15 mouse cellular contexts compared by ENCODE assay signal in the genomic region with DNA sequence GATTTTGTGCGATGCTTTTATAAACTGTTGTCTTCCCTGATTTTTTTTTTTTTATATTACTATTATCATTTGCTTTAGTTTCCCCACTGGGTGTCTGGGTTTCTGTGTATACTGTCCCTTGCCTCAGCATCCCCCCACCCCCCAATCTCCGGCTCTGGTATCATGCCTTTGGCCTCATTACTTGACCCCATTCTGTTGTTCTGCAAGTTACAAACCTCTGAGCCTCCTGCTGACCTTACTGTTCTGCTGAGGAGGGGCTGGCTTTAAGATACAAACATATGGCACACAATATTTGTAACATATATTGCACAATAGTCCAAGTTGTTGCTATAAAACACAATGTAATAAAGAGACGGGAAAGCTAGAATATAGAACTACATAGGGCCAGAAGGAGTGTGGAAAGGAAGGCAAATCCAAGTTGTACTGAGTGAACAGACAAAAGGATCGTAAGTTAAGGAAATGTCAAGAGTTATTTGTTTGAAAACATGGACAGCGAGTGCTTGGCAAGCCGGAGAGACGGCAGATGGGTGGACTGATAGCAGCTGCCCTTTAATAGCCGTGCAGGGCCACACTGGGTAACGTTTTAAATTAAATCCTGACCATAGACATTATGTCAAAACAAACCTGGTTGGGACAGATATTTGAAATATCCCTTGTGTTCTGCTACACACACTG. TPM values are rescaled to one million over a fixed set of nuclear protein-coding genes. Genes with fewer than 3 reads are reported as not detected.
DNase-seq lines count a peak whose midpoint lies in the region; ATAC-seq and TF ChIP-seq lines count a peak whose summit lies in the region.
"Had no signal": no experiment of that assay in that cellular context is flagged by ENCODE, and none has a peak within 500 bp of the region (broad histone marks: within the 10 kb centered on the region; RNA-seq: fewer than 3 reads in every experiment).

No protein-coding gene starts in this region.

- ATAC-seq in midbrain, postnatal 0 days (ENCODE audit: low FRiP score): no peak
- no peak for ATAC-seq in midbrain, embryonic 13.5 days
- ATAC-seq in neural tube, embryonic 13.5 days (ENCODE audit: low read depth): no peak
- ATAC-seq in intestine, embryonic 15.5 days: no peak
- ATAC-seq: midbrain, embryonic 16.5 days had no signal

- no peak for TF ChIP-seq POLR2A in kidney, adult 2 months (IDR thresholded peaks at IDR 0.05; ENCODE audit: low read depth, low read length)
- no peak for TF ChIP-seq POLR2A in cerebellum, adult 2 months (IDR thresholded peaks at IDR 0.05; ENCODE audit: borderline replicate concordance, insufficient read depth, low read length)

- no peak for TF ChIP-seq CTCF in kidney, adult 2 months (conservative IDR thresholded peaks at IDR 0.05; ENCODE audit: insufficient read depth, insufficient read length, low read depth, low read length)
- TF ChIP-seq CTCF in midbrain, postnatal 0 days (IDR thresholded peaks at IDR 0.05): no peak
- no peak for TF ChIP-seq CTCF in cerebellum, adult 2 months (IDR thresholded peaks at IDR 0.05; ENCODE audit: borderline replicate concordance, insufficient read depth, low read depth, low read length)

- H3K36me3 ChIP-seq in kidney, adult 2 months (ENCODE audit: control insufficient read depth, insufficient read depth, low read length): no peaks in the 10 kb centered on the region
- no peaks in the 10 kb centered on the region for H3K36me3 ChIP-seq in midbrain, postnatal 0 days (ENCODE audit: insufficient read depth, low read length)
- no peaks in the 10 kb centered on the region for H3K36me3 ChIP-seq in midbrain, embryonic 13.5 days
- H3K36me3 ChIP-seq in neural tube, embryonic 13.5 days: no peaks in the 10 kb centered on the region
- H3K36me3 ChIP-seq in intestine, embryonic 15.5 days: no peaks in the 10 kb centered on the region
- H3K36me3 ChIP-seq: embryonic facial prominence, embryonic 12.5 days; G1E; limb, embryonic 15.5 days had no signal

- peaks cover 32% of the 10 kb centered on the region for H3K4me1 ChIP-seq in kidney, adult 2 months (ENCODE audit: control insufficient read depth, insufficient read depth, low read length)
- no peaks in the 10 kb centered on the region for H3K4me1 ChIP-seq in midbrain, postnatal 0 days (ENCODE audit: insufficient read depth, low read length)
- peaks cover 28% of the 10 kb centered on the region for H3K4me1 ChIP-seq in midbrain, embryonic 13.5 days (replicated peaks)
- peaks cover 65% of the 10 kb centered on the region for H3K4me1 ChIP-seq in cerebellum, adult 2 months (ENCODE audit: control insufficient read depth, insufficient read depth, low read length)
- peaks cover 46% of the 10 kb centered on the region for H3K4me1 ChIP-seq in neural tube, embryonic 13.5 days (replicated peaks)
- H3K4me1 ChIP-seq in intestine, embryonic 15.5 days (replicated peaks): peaks cover 36% of the 10 kb centered on the region

- WGBS in kidney, adult 2 months: 55% methylated on average over 9 of the region's 9 CpGs
- WGBS in midbrain, postnatal 0 days: 52% methylated on average over 9 of the region's 9 CpGs
- 53% methylated on average over 9 of the region's 9 CpGs for WGBS in midbrain, embryonic 13.5 days
- 14% methylated on average over 9 of the region's 9 CpGs for WGBS in cerebellum, adult 2 months
- WGBS in neural tube, embryonic 13.5 days: 27% methylated on average over 9 of the region's 9 CpGs
- 43% methylated on average over 9 of the region's 9 CpGs for WGBS in intestine, embryonic 15.5 days

- H3K9ac ChIP-seq in midbrain, postnatal 0 days (replicated peaks; ENCODE audit: low read length, poor library complexity, severe bottlenecking): no peak overlapping the region
- H3K9ac ChIP-seq in midbrain, embryonic 13.5 days (replicated peaks): no peak overlapping the region
- 0 out of 2 replicates have a peak overlapping the region, but pooled peaks have one; percentile 3 for H3K9ac ChIP-seq in neural tube, embryonic 13.5 days
- H3K9ac ChIP-seq in intestine, embryonic 15.5 days: no peak overlapping the region
- H3K9ac ChIP-seq: embryonic facial prominence, embryonic 12.5 days; limb, embryonic 15.5 days had no signal

- DNase-seq in kidney, adult 2 months: peak; percentile 33
- no peak for DNase-seq in kidney, adult 11 months
- DNase-seq in midbrain, postnatal 0 days (ENCODE audit: low spot score): peak; percentile 43
- DNase-seq in cerebellum, adult 2 months: peak; percentile 72 to 80
- no peak for DNase-seq in thymus, adult 18-20 months
- DNase-seq: adrenal gland, postnatal 14 days; heart, postnatal 36 days; right cerebral cortex, postnatal 25 days had no signal

- H3K27ac ChIP-seq in kidney, adult 2 months (ENCODE audit: insufficient read depth, low read depth, low read length): no peak overlapping the region
- H3K27ac ChIP-seq in midbrain, postnatal 0 days (ENCODE audit: low read depth, low read length): no peak overlapping the region
- H3K27ac ChIP-seq in midbrain, embryonic 13.5 days: no peak overlapping the region
- peak overlapping the region; percentile 83 for H3K27ac ChIP-seq in cerebellum, adult 2 months (ENCODE audit: insufficient read depth, low read length)
- no peak overlapping the region; the same call in 1 of the 2 replicates for H3K27ac ChIP-seq in neural tube, embryonic 13.5 days (replicated peaks)
- H3K27ac ChIP-seq in intestine, embryonic 15.5 days: no peak overlapping the region
- H3K27ac ChIP-seq: limb, embryonic 15.5 days had no signal

- H3K4me2 ChIP-seq in midbrain, postnatal 0 days (ENCODE audit: low read depth, low read length, poor library complexity, severe bottlenecking): no peak overlapping the region
- H3K4me2 ChIP-seq in midbrain, embryonic 13.5 days (replicated peaks): no peak overlapping the region
- H3K4me2 ChIP-seq in neural tube, embryonic 13.5 days: no peak overlapping the region
- H3K4me2 ChIP-seq in intestine, embryonic 15.5 days (replicated peaks): no peak overlapping the region
- H3K4me2 ChIP-seq: embryonic facial prominence, embryonic 12.5 days; limb, embryonic 15.5 days had no signal

- H3K4me3 ChIP-seq in kidney, adult 2 months (ENCODE audit: insufficient read depth, low read depth, low read length): no peak overlapping the region
- no peak overlapping the region for H3K4me3 ChIP-seq in midbrain, postnatal 0 days (ENCODE audit: low read depth, low read length)
- no peak overlapping the region for H3K4me3 ChIP-seq in midbrain, embryonic 13.5 days (replicated peaks)
- no peak overlapping the region for H3K4me3 ChIP-seq in cerebellum, adult 2 months (replicated peaks; ENCODE audit: insufficient read depth, low read depth, low read length)
- no peak overlapping the region for H3K4me3 ChIP-seq in neural tube, embryonic 13.5 days
- no peak overlapping the region for H3K4me3 ChIP-seq in intestine, embryonic 15.5 days (replicated peaks)
- H3K4me3 ChIP-seq: embryonic facial prominence, embryonic 12.5 days; limb, embryonic 15.5 days had no signal

- H3K9me3 ChIP-seq in midbrain, postnatal 0 days (ENCODE audit: low read length): no peaks in the 10 kb centered on the region
- H3K9me3 ChIP-seq in midbrain, embryonic 13.5 days: no peaks in the 10 kb centered on the region
- H3K9me3 ChIP-seq in neural tube, embryonic 13.5 days: no peaks in the 10 kb centered on the region
- no peaks in the 10 kb centered on the region for H3K9me3 ChIP-seq in intestine, embryonic 15.5 days
- H3K9me3 ChIP-seq: embryonic facial prominence, embryonic 12.5 days; limb, embryonic 15.5 days had no signal

- no peaks in the 10 kb centered on the region for H3K27me3 ChIP-seq in kidney, adult 2 months (replicated peaks; ENCODE audit: control insufficient read depth, insufficient read depth, low read length)
- H3K27me3 ChIP-seq in midbrain, postnatal 0 days (ENCODE audit: insufficient read depth, low read length): no peaks in the 10 kb centered on the region
- no peaks in the 10 kb centered on the region for H3K27me3 ChIP-seq in midbrain, embryonic 13.5 days
- no peaks in the 10 kb centered on the region for H3K27me3 ChIP-seq in cerebellum, adult 2 months (ENCODE audit: control insufficient read depth, insufficient read depth, low read length)
- H3K27me3 ChIP-seq in neural tube, embryonic 13.5 days: no peaks in the 10 kb centered on the region
- H3K27me3 ChIP-seq in intestine, embryonic 15.5 days (replicated peaks): no peaks in the 10 kb centered on the region
- H3K27me3 ChIP-seq: embryonic facial prominence, embryonic 12.5 days; limb, embryonic 15.5 days had no signal

RNA-seq across cellular contexts. Expression of a gene that starts 49.2 kb away (rescaled TPM):
- polyA plus RNA-seq in kidney, adult 2 months (2012; rRNA removed): 25.1 and 27.5 TPM in 2 replicates
- total RNA-seq in midbrain, postnatal 0 days (2014; rRNA removed): 15.1 and 20.9 TPM in 2 replicates
- polyA plus RNA-seq in midbrain, postnatal 0 days (2015; fragmentation: Nextera tagmentation; extraction: Ambion mirVana): 20.4 and 21.2 TPM in 2 replicates
- polyA plus RNA-seq in midbrain, embryonic 13.5 days (2015; fragmentation: Nextera tagmentation; extraction: Ambion mirVana): 10.0 and 14.3 TPM in 2 replicates
- polyA plus RNA-seq in cerebellum, adult 2 months (2012; rRNA removed): 164 and 181 TPM in 2 replicates
- polyA plus RNA-seq in neural tube, embryonic 13.5 days (2015; fragmentation: Nextera tagmentation; extraction: Ambion mirVana): 15.5 and 17.6 TPM in 2 replicates
- 33.1 and 35.5 TPM in 2 replicates for polyA plus RNA-seq in intestine, embryonic 15.5 days (2015; fragmentation: Nextera tagmentation; extraction: Ambion mirVana)

Comparison
In these comparisons a context has a peak if more than half of its experiments do, and no peak if none do; other contexts are left out.
1. DNase-seq: peak in kidney, adult 2 months (single experiment), midbrain, postnatal 0 days (single experiment) and cerebellum, adult 2 months (2 of 2); none in kidney, adult 11 months (single experiment) and thymus, adult 18-20 months (0 of 2).